Mouse (Mus musculus) neural tube, embryonic 12.5 days (tissue): ENCODE results near the gene Mapk8ip2. TPM values are rescaled to one million over a fixed set of nuclear protein-coding genes. Genes with fewer than 3 reads are reported as not detected.
"Not testable (repeated sequence)": the region's sequence is repeated elsewhere in the genome, so short reads cannot be mapped to it uniquely, and the experiment has no call there.

Experiments
- ATAC-seq: fragments of 200-750 bp; cut with Nextera tagmentation; 2 replicates; pipeline ENCODE4 v1.8.0; 2017; ENCODE audit warnings: low read depth, mild to moderate bottlenecking, moderate TSS enrichment, moderate library complexity; ENCODE audit not compliant: low FRiP score
- H3K27ac ChIP-seq: fragments of 300-500 bp; sonication (generic); 2 replicates; pipeline ENCODE4 v1.5.1; 2016
- H3K27me3 ChIP-seq: fragments of 300-500 bp; sonication (generic); replicated peaks from 2 replicates; pipeline ENCODE4 v1.6.1; 2016; ENCODE audit warnings: mild to moderate bottlenecking
- H3K36me3 ChIP-seq: fragments of 300-500 bp; sonication (generic); 2 replicates; pipeline ENCODE4 v1.6.1; 2016; ENCODE audit warnings: mild to moderate bottlenecking
- H3K4me1 ChIP-seq: fragments of 300-500 bp; sonication (generic); 2 replicates; pipeline ENCODE4 v1.6.1; 2016
- H3K4me2 ChIP-seq: fragments of 300-500 bp; sonication (generic); replicated peaks from 2 replicates; pipeline ENCODE4 v1.6.1; 2016; ENCODE audit warnings: mild to moderate bottlenecking
- H3K4me3 ChIP-seq: fragments of 300-500 bp; sonication (generic); 2 replicates; pipeline ENCODE4 v1.5.1; 2016
- H3K9ac ChIP-seq: fragments of 300-500 bp; sonication (generic); 2 replicates; pipeline ENCODE4 v1.6.1; 2016; ENCODE audit warnings: mild to moderate bottlenecking
- H3K9me3 ChIP-seq: fragments of 300-500 bp; sonication (generic); 2 replicates; pipeline ENCODE4 v1.6.1; 2016; ENCODE audit warnings: mild to moderate bottlenecking
- WGBS: fragments of 180-500 bp; shearing (Covaris S2); methylation state at CpG from one replicate; pipeline ENCODE4 v1.1.7; 2016; 5-methylcytosine and 5-hydroxymethylcytosine counted together
- polyA plus RNA-seq: library from polyadenylated mRNA; unstranded; fragments of >200 nt; fragmentation: Nextera tagmentation; extraction: Ambion mirVana; gene quantifications from 2 replicates; pipeline ENCODE4 v1.2.1, GENCODE M21; 2016

Gene Mapk8ip2
- polyA plus RNA-seq, 1 experiment from 2014 or later, result 61.7 TPM

DNA sequence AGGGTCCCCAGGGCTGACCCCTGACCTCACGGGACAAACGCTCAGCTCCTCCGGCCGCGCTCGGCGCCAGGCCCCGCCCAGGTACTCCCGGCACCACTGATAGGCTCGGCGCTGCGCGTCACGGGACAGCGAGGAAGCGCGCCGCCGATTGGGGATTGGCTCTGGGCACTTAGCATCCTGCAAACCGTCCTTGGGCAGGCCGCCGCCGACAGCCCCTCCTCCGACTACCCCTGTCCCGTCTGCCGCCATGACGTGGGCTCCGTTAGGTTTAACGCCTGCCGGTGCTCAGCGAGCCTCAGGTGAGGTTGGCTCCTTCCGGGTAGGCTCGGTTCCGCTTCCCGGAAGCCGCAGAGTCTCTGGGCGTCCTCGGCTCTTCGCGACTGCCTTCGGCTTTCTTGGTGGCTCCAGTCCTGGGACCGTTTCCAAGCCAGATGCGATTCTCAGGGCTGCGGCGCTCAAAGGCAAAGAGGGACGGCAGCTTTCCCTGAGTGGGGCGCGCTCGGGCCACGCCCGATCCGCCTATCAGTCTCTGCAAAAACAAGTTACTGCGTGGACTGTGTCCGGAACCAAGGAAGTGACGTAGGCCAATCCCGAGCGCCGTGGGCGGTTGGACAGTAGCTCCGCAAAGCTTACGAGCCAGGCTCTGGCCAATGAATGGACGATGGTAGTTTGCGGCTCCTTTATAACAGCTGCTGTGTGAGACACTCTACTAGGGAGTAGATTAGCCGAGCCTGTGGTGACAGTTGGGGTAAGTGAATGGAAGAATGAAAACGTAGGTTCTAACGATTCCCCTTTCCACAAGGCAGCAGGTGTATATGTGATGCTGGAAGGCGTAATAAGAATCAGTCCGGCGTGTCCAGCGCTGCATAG, 24.1 kb upstream of the Mapk8ip2 start, which contains the start of the genes C730034F03Rik, Gm44502 and Chkb:
TSS of gene C730034F03Rik (plus strand) at position 238 of the 870 bp plus-strand sequence.
TSS of gene Gm44502 (minus strand) at position 345 of the 870 bp plus-strand sequence.
TSS of gene Chkb (minus strand) at position 557 of the 870 bp plus-strand sequence.
- peak; percentile 96 for ATAC-seq
- Histone ChIP-seq H3K27me3 (no peaks in the 10 kb centered on the region), H3K4me2 (peak within 1 kb of the TSS; percentile 88), H3K4me1 (peaks cover 12% of the 10 kb centered on the region; the same call in 1 of the 2 replicates), H3K9me3 (no peaks in the 10 kb centered on the region), H3K9ac (peak within 1 kb of the TSS; percentile 73), H3K27ac (peak within 1 kb of the TSS; percentile 94), H3K4me3 (peak within 1 kb of the TSS; percentile 71), H3K36me3 (peaks cover 26% of the 10 kb centered on the region)
- under 1% methylated on average over 70 of the region's 70 CpGs for WGBS

DNA sequence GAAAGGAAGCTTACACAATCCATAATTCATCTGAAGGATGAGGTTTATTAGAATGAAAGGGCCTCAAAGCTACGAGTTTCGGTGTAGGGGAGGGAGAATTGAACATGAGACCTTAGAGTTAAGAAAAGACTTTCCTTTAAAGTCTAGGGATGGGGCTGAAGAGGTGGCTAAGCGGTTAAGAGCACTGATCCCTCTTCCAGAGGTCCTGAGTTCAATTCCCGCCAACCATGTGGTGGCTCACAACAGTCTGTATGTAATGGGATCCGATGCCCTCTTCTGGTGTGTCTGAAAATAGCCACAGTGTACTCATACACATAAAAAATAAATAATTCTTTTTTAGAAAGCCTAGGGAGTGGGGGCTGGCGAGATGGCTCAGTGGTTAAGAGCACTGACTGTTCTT, 23.4 kb upstream of the Mapk8ip2 start:
- peak overlapping the region; percentile 71 for H3K4me3 ChIP-seq
- H3K4me2 ChIP-seq, result peak overlapping the region; percentile 88
- H3K27me3 ChIP-seq, result no peaks in the 10 kb centered on the region
- ATAC-seq, result no peak
- H3K4me1 ChIP-seq, result peaks cover 12% of the 10 kb centered on the region; the same call in 1 of the 2 replicates
- WGBS, result 49% methylated on average over 6 of the region's 6 CpGs
- H3K9ac ChIP-seq, result peak overlapping the region; percentile 73
- peak overlapping the region; percentile 94; the same call in 1 of the 2 replicates for H3K27ac ChIP-seq
- H3K9me3 ChIP-seq, result no peaks in the 10 kb centered on the region
- peaks cover 23% of the 10 kb centered on the region for H3K36me3 ChIP-seq

DNA sequence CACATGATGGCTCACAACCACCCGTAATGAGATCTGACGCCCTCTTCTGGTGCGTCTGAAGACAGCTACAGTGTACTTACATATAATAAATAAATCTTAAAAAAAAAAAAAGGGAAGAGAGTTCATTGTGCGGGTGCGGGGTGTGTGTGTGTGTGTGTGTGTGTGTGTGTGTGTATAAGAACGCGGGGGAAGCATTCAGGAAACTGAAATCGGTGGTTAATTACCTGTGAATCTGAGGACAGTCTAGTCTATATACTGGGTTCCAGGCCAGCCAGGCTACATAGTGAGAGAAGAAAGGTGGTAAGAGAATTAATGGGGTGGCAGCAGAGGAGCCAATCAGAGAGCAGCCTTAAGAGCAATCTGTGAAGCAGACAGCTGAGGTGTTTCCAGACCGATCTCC, 22.9 kb upstream of the Mapk8ip2 start:
- WGBS, result 83% methylated on average over 9 of the region's 9 CpGs
- not testable (repeated sequence) for ATAC-seq, H3K27ac ChIP-seq, H3K27me3 ChIP-seq, H3K4me3 ChIP-seq, H3K9ac ChIP-seq, H3K9me3 ChIP-seq
- H3K4me1 ChIP-seq, result peaks cover 12% of the 10 kb centered on the region; the same call in 1 of the 2 replicates
- peak overlapping the region; percentile 88; the same call in 1 of the 2 replicates for H3K4me2 ChIP-seq
- peaks cover 21% of the 10 kb centered on the region for H3K36me3 ChIP-seq

DNA sequence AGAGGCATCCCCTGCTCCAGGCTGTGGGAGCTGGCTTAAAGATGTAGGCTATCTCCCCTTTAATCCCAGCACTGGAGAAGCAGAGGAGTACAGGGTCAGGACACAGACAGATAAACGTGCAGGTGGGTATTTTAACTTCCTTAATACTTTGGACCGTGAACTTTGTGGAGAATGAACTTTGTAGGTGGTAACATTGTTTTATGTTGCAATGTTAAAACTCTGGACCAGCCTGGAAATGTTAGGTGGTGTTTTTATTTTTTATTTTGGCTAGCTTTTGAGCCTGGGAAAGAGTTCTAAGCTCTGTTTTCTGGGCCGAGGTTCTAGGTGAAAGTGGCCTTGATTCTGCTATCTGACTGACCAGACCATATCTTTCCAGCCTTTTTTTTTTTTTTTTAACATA, 22.4 kb upstream of the Mapk8ip2 start:
- no peak for ATAC-seq
- Histone ChIP-seq H3K36me3 (peaks cover 16% of the 10 kb centered on the region), H3K4me3 (no peak overlapping the region), H3K4me1 (peaks cover 12% of the 10 kb centered on the region; the same call in 1 of the 2 replicates), H3K9me3 (no peaks in the 10 kb centered on the region), H3K27ac (no peak overlapping the region), H3K4me2 (no peak overlapping the region), H3K27me3 (no peaks in the 10 kb centered on the region), H3K9ac (no peak overlapping the region)
- WGBS, result 89% methylated on average over 3 of the region's 3 CpGs

DNA sequence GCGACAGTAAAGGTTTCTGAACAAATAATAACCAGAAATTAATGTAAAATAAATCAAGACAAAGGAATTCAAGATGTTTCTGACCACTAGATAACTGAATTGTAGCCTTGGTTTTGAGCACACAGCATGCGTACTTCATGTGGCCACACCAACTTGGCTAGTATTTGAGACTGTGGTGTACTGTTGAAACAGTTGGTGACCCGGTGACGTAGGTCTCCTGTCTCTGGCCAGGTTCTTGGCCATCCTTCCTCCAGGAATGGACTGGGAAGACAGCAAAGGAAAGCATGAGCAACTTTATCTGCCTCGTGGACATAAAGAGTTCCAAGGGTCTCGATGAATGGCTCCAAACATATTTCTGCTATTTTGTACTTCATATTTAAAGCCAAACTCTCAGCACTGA, 21.9 kb upstream of the Mapk8ip2 start:
- Histone ChIP-seq H3K9ac (no peak overlapping the region), H3K27me3 (no peaks in the 10 kb centered on the region), H3K36me3 (peaks cover 11% of the 10 kb centered on the region), H3K27ac (no peak overlapping the region), H3K4me2 (no peak overlapping the region), H3K4me3 (no peak overlapping the region), H3K4me1 (peaks cover 12% of the 10 kb centered on the region; the same call in 1 of the 2 replicates), H3K9me3 (no peaks in the 10 kb centered on the region)
- ATAC-seq, result no peak
- 93% methylated on average over 6 of the region's 6 CpGs for WGBS

DNA sequence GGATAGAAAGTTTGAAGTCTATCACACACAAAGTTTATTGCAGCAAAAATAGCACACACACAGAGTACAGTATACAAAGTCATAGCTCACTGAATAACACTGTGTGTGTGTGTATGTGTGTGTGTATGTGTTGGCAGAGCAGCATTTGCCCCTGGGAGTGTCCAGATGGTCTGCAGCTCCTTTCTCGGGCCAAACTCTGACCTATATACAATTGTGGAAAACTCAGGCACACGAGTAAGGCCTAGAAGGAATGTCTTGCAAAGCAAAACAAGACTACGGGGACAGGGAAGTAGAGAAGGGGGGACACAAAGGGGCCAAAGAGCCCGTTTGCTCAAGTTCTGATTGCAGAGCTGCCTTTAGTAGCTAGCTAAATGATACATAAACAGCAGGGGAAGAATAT, 20.8 kb upstream of the Mapk8ip2 start:
- peaks cover 12% of the 10 kb centered on the region; the same call in 1 of the 2 replicates for H3K4me1 ChIP-seq
- H3K36me3 ChIP-seq, result no peaks in the 10 kb centered on the region
- no peaks in the 10 kb centered on the region for H3K27me3 ChIP-seq
- no peak overlapping the region for H3K4me3 ChIP-seq
- 82% methylated on average over 4 of the region's 4 CpGs for WGBS
- H3K9me3 ChIP-seq, result no peaks in the 10 kb centered on the region
- no peak for ATAC-seq
- H3K27ac ChIP-seq, result no peak overlapping the region
- no peak overlapping the region for H3K4me2 ChIP-seq
- no peak overlapping the region for H3K9ac ChIP-seq

DNA sequence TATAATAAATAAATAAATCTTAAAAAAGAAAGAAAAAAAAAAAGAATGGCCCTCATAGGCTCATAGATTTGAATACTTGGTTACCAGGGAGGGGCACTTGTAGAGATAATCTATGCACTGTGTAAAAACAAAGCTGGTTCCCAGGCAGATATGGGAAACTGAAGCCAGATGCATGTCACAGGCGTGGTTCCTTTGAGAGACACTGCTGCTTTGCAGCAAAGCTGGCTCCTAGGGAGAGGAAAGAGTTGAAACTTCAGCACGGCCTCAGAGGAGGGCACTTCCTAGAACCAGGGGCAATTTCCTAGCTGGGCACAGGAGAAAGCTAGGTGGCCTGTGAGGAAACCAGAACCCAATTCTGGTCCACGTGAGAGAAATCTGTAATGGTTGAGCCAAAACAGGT, 19.6 kb upstream of the Mapk8ip2 start:
- 78% methylated on average over 3 of the region's 3 CpGs for WGBS
- no peaks in the 10 kb centered on the region for H3K36me3 ChIP-seq
- H3K4me3 ChIP-seq, result no peak overlapping the region
- no peaks in the 10 kb centered on the region for H3K27me3 ChIP-seq
- no peak overlapping the region for H3K4me2 ChIP-seq
- 0 out of 2 replicates have a peak, but pooled peaks cover 3% of the 10 kb centered on the region for H3K4me1 ChIP-seq
- H3K9me3 ChIP-seq, result no peaks in the 10 kb centered on the region
- no peak for ATAC-seq
- no peak overlapping the region for H3K9ac ChIP-seq
- no peak overlapping the region for H3K27ac ChIP-seq

DNA sequence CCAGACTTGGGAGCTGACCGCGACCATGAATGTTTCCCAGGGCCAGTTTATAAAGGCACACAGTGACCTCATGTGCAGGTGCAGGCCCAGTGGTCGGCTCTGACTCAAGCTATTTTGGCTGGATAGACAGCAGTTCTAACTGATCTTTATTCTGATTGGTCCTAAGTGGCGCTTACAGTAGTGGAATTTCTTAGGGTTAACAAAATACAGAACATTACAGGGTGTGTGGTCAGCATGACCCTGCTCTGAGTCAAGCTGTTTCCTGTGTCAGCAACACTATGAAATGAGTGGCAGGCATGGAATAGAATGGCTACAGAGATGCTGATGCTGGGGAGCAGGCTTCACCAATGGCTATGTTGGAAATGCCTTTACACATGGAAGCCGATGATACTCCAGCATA, 17.8 kb upstream of the Mapk8ip2 start:
- WGBS, result 89% methylated on average over 5 of the region's 5 CpGs
- no peaks in the 10 kb centered on the region for H3K4me1 ChIP-seq
- no peak overlapping the region for H3K4me2 ChIP-seq
- H3K27me3 ChIP-seq, result no peaks in the 10 kb centered on the region
- no peak overlapping the region for H3K27ac ChIP-seq
- H3K9me3 ChIP-seq, result no peaks in the 10 kb centered on the region
- H3K36me3 ChIP-seq, result no peaks in the 10 kb centered on the region
- no peak overlapping the region for H3K4me3 ChIP-seq
- H3K9ac ChIP-seq, result no peak overlapping the region
- no peak for ATAC-seq

DNA sequence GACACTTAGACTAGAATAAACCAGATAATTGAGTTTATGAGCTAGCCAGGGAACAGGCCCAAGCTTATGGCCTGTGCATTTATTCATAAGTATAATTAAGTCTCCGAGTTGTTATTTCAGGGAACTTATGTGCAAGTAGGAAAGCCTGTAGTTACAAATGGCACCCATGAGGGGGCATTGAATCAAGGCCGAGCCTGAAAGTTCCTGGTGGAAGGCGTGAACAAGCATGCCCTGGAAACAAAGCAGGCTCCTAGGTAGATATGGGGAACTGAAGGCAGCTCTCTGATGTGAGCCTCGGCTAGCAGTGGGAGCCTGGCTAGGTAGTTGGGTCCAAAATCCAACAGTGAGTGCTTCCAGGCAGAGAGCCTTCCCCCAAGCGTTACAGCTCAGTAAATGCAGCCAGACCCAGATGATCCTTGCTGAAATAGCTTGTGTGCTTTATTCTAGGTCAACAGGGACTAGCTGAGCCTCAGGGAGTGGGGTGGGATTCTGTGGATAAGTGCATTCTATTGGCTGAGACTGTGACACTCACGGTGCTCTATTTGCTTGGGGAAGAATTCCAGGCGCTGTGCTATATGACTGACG, 11.1 kb upstream of the Mapk8ip2 start:
- no peak for ATAC-seq
- WGBS, result 42% methylated on average over 8 of the region's 8 CpGs

DNA sequence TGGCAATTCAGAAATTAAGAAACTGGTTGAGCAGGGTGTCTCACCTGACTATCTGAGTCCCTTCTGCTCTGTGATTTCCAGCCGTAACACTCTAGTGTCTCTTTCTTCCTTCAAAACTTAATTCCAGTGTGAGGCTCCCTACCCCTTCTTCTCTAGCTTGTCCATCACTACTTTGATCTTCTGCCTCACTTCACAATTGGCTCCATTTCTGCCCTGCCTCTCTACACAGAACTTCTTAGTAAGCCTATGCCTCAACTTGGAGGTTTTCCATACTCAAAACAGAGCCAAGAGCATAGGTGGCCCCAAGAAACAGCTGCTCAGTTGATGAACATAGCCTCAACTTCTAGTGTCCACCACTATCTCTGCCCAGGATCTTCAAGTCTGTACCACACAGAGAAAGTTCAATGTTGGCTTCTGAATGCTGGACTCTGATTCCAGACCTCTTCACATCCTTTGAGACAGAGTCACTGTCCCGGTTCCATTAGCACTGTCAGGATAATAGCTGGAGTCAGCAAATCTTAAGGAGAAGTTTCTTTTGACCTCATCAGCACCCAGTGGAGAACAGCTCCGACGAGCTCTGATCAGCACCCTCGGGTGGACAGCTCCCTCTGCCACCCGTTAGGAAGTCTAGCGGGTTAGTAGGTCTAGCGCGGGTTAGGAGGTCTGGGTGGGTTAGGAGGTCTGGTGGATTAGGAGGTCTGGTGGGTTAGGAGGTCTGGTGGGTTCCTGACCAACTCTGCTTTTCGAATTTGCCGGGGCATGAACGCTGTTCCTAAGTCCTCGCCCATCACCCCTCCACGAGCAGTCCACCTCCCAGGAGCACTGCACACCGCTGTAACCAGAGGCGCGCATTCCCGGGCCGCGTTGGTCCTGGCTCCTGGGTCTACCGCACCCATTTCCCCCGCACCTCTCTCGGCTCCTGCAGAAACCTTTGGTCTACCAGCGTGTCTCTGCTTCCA, 528 bp upstream of the Mapk8ip2 start:
- peaks cover 6% of the 10 kb centered on the region for H3K27me3 ChIP-seq
- peak; percentile 63 for ATAC-seq
- H3K36me3 ChIP-seq, result peaks cover 20% of the 10 kb centered on the region
- H3K27ac ChIP-seq, result peak overlapping the region; percentile 62; the same call in 1 of the 2 replicates
- H3K4me1 ChIP-seq, result peaks cover 21% of the 10 kb centered on the region
- no peaks in the 10 kb centered on the region for H3K9me3 ChIP-seq
- 4% methylated on average over 24 of the region's 24 CpGs for WGBS
- H3K9ac ChIP-seq, result peak overlapping the region; percentile 77
- peak overlapping the region; percentile 82 for H3K4me2 ChIP-seq
- H3K4me3 ChIP-seq, result peak overlapping the region; percentile 74

More for the DNA sequence above, 11.1 kb upstream of the Mapk8ip2 start:
- no peaks in the 10 kb centered on the region for H3K36me3 ChIP-seq
- H3K27me3 ChIP-seq, result no peaks in the 10 kb centered on the region
- H3K4me3 ChIP-seq, result no peak overlapping the region
- H3K4me2 ChIP-seq, result no peak overlapping the region
- no peak overlapping the region for H3K27ac ChIP-seq
- H3K9me3 ChIP-seq, result no peaks in the 10 kb centered on the region
- H3K9ac ChIP-seq, result no peak overlapping the region
- H3K4me1 ChIP-seq, result no peaks in the 10 kb centered on the region

DNA sequence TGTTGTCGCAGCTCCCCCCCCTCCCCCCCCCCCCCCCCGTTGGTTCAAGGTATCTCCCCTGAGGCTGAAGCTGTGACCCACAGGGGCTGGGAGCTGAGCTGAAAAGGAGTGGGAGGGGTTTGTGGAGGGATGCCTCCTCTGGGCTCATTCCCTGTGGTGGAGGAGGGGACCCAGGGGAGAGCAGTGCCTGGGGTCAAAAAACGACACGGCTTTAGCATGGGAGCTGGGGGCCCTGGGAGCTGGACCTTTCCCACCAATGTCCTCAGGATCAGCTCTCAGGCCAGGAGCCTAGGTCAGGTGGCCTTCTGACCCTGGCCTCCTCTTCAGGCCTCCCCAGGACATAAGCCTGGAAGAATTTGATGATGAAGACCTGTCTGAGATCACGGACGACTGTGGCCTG, 1.1 kb downstream of the Mapk8ip2 start:
- peak overlapping the region; percentile 82 for H3K4me2 ChIP-seq
- H3K27ac ChIP-seq, result 0 out of 2 replicates have a peak overlapping the region, but pooled peaks have one; percentile 37
- peak; percentile 46; the same call in 1 of the 2 replicates for ATAC-seq
- H3K27me3 ChIP-seq, result peaks cover 6% of the 10 kb centered on the region
- H3K9me3 ChIP-seq, result no peaks in the 10 kb centered on the region
- H3K36me3 ChIP-seq, result peaks cover 33% of the 10 kb centered on the region
- peak overlapping the region; percentile 77 for H3K9ac ChIP-seq
- WGBS, result 25% methylated on average over 4 of the region's 6 CpGs
- H3K4me1 ChIP-seq, result peaks cover 21% of the 10 kb centered on the region
- peak overlapping the region; percentile 74 for H3K4me3 ChIP-seq
